Mouse (Mus musculus) liver, embryonic 13.5 days (tissue): ENCODE measurements around the gene 4933402E13Rik. TPM values are rescaled to one million over a fixed set of nuclear protein-coding genes. Genes with fewer than 3 reads are reported as not detected.

Experiments used
- ATAC-seq: fragments of 200-750 bp; cut with Nextera tagmentation; 2 replicates; pipeline ENCODE4 v1.8.0; 2017; ENCODE audit warnings: low read depth, mild to moderate bottlenecking, moderate number of reproducible peaks, moderate library complexity
- DNase-seq: peaks from one replicate; pipeline ENCODE4 v3.0.0; 2022
- H3K27ac ChIP-seq: fragments of 300-500 bp; sonication (generic); 2 replicates; pipeline ENCODE4 v1.5.1; 2015; ENCODE audit warnings: moderate library complexity, mild to moderate bottlenecking, inconsistent platforms
- H3K27me3 ChIP-seq: fragments of 300-500 bp; sonication (generic); 2 replicates; pipeline ENCODE4 v1.6.1; 2015; ENCODE audit warnings: mild to moderate bottlenecking, inconsistent platforms
- H3K36me3 ChIP-seq: fragments of 300-500 bp; sonication (generic); 2 replicates; pipeline ENCODE4 v1.6.1; 2015; ENCODE audit warnings: mild to moderate bottlenecking, inconsistent platforms
- H3K4me1 ChIP-seq: fragments of 300-500 bp; sonication (generic); replicated peaks from 2 replicates; pipeline ENCODE4 v1.6.1; 2015; ENCODE audit warnings: inconsistent platforms
- H3K4me2 ChIP-seq: fragments of 300-500 bp; sonication (generic); 2 replicates; pipeline ENCODE4 v1.6.1; 2015; ENCODE audit warnings: inconsistent platforms, mild to moderate bottlenecking, moderate library complexity
- H3K4me3 ChIP-seq: fragments of 300-500 bp; sonication (generic); replicated peaks from 2 replicates; pipeline ENCODE4 v1.5.1; 2015; ENCODE audit warnings: mild to moderate bottlenecking, inconsistent platforms
- H3K9ac ChIP-seq: fragments of 300-500 bp; sonication (generic); 2 replicates; pipeline ENCODE4 v1.6.1; 2015; ENCODE audit warnings: mild to moderate bottlenecking, inconsistent platforms
- H3K9me3 ChIP-seq: fragments of 300-500 bp; sonication (generic); replicated peaks from 2 replicates; pipeline ENCODE4 v1.6.1; 2016; ENCODE audit warnings: inconsistent platforms
- WGBS: fragments of 180-500 bp; shearing (Covaris S2); methylation state at CpG from one replicate; pipeline ENCODE4 v1.1.7; 2015; ENCODE audit not compliant: insufficient replicate concordance; 5-methylcytosine and 5-hydroxymethylcytosine counted together
- polyA plus RNA-seq: library from polyadenylated mRNA; unstranded; fragments of >200 nt; fragmentation: Nextera tagmentation; extraction: Ambion mirVana; gene quantifications from 2 replicates; pipeline ENCODE4 v1.2.1, GENCODE M21; 2015

The 4933402E13Rik gene
- not detected in 2 replicates for polyA plus RNA-seq

- WGBS = 74% methylated on average over 8 of the region's 8 CpGs
These were observed at the start of gene 4933402E13Rik for GRCm38 (mm10) chrX:62283199-62283598. 4933402E13Rik (plus strand) TSS chrX:62283499.

More at GRCm38 (mm10) chrX:62283199-62283598, at the start of gene 4933402E13Rik:
- DNase-seq (no peak), ATAC-seq (no peak)
- no peaks in the 10 kb centered on the region for H3K9me3 ChIP-seq
- H3K27ac ChIP-seq = no peak within 1 kb of the TSS
- no peak within 1 kb of the TSS for H3K4me2 ChIP-seq
- H3K27me3 ChIP-seq = no peaks in the 10 kb centered on the region
- H3K36me3 ChIP-seq = no peaks in the 10 kb centered on the region
- no peaks in the 10 kb centered on the region for H3K4me1 ChIP-seq
- no peak within 1 kb of the TSS for H3K9ac ChIP-seq
- H3K4me3 ChIP-seq = no peak within 1 kb of the TSS

Other genes with a start within 250 kb of the 4933402E13Rik start
- not detected in 2 replicates for gene 4931400O07Rik, start 184.5 kb downstream of the 4933402E13Rik start, polyA plus RNA-seq